Mouse (Mus musculus) stomach, postnatal 0 days (tissue): ENCODE measurements around the gene Wdr92. TPM values are rescaled to one million over a fixed set of nuclear protein-coding genes. Genes with fewer than 3 reads are reported as not detected.

Experiments
- ATAC-seq: fragments of 200-750 bp; cut with Nextera tagmentation; 2 replicates; pipeline ENCODE4 v1.8.0; 2017; ENCODE audit not compliant: low FRiP score, low TSS enrichment
- DNase-seq: peaks from one replicate; pipeline ENCODE4 v3.0.0-alpha.2; 2016; ENCODE audit warnings: low spot score
- H3K27ac ChIP-seq: fragments of 300-500 bp; sonication (generic); replicated peaks from 2 replicates; pipeline ENCODE4 v1.5.1; 2014; ENCODE audit warnings: mild to moderate bottlenecking, control low read depth
- H3K27me3 ChIP-seq: fragments of 300-500 bp; sonication (generic); 2 replicates; pipeline ENCODE4 v1.6.1; 2014; ENCODE audit warnings: low read length; ENCODE audit not compliant: control insufficient read depth, insufficient read depth
- H3K36me3 ChIP-seq: fragments of 300-500 bp; sonication (generic); 2 replicates; pipeline ENCODE4 v1.6.1; 2014; ENCODE audit warnings: low read length, mixed read lengths; ENCODE audit not compliant: control insufficient read depth, insufficient read depth
- H3K4me1 ChIP-seq: fragments of 300-500 bp; sonication (generic); replicated peaks from 2 replicates; pipeline ENCODE4 v1.6.1; 2014; ENCODE audit warnings: antibody characterized with exemption; ENCODE audit not compliant: control insufficient read depth, insufficient read depth
- H3K4me2 ChIP-seq: fragments of 300-500 bp; sonication (generic); replicated peaks from 2 replicates; pipeline ENCODE4 v1.6.1; 2014; ENCODE audit warnings: low read depth, mild to moderate bottlenecking, control low read depth, moderate library complexity
- H3K4me3 ChIP-seq: fragments of 300-500 bp; sonication (generic); 2 replicates; pipeline ENCODE4 v1.5.1; 2014; ENCODE audit warnings: low read depth, low read length, control low read depth
- H3K9ac ChIP-seq: fragments of 300-500 bp; sonication (generic); 2 replicates; pipeline ENCODE4 v1.6.1; 2014; ENCODE audit warnings: mild to moderate bottlenecking, low read length, control low read depth, mixed read lengths
- H3K9me3 ChIP-seq: fragments of 300-500 bp; sonication (generic); 2 replicates; pipeline ENCODE4 v1.6.1; 2016; ENCODE audit warnings: low read length; ENCODE audit not compliant: control insufficient read depth
- CTCF ChIP-seq: IDR thresholded peaks from 2 replicates; pipeline ENCODE4 v1.5.1; 2016; ENCODE audit warnings: antibody characterized with exemption, low read depth, mild to moderate bottlenecking, moderate library complexity
- EP300 ChIP-seq: optimal IDR thresholded peaks from 2 replicates; pipeline ENCODE3; 2016; ENCODE audit warnings: antibody characterized with exemption
- WGBS: fragments of 180-500 bp; shearing (Covaris S2); extraction: QIAGEN DNeasy Blood & Tissue Kit; methylation state at CpG from one replicate; pipeline ENCODE4 v1.1.7; 2014; 5-methylcytosine and 5-hydroxymethylcytosine counted together
- polyA plus RNA-seq: library from polyadenylated mRNA; unstranded; fragments of >200 nt; fragmentation: Nextera tagmentation; extraction: Ambion mirVana; gene quantifications from 2 replicates; pipeline ENCODE4 v1.2.1, GENCODE M21; 2015

The Wdr92 gene
- polyA plus RNA-seq, 1 experiment from 2014 or later = 16.6 TPM

- ATAC-seq (peak; percentile 55), DNase-seq (peak; percentile 60)
- under 1% methylated on average over 12 of the region's 12 CpGs for WGBS
- Histone ChIP-seq H3K27me3 (no peaks in the 10 kb centered on the region), H3K4me3 (peak overlapping the region; percentile 100), H3K4me2 (peak overlapping the region; percentile 75), H3K9me3 (no peaks in the 10 kb centered on the region), H3K36me3 (no peaks in the 10 kb centered on the region), H3K4me1 (peaks cover 3% of the 10 kb centered on the region; the same call in 1 of the 2 replicates), H3K27ac (peak overlapping the region; percentile 98), H3K9ac (peak overlapping the region; percentile 99)
- TF ChIP-seq CTCF (peak; percentile 79), EP300 (no peak)
Measured at GRCm38 (mm10) chr11:17160242-17160641, 21.7 kb upstream of the Wdr92 start.

- H3K27me3 ChIP-seq = no peaks in the 10 kb centered on the region
- H3K36me3 ChIP-seq = no peaks in the 10 kb centered on the region
- H3K9ac ChIP-seq = no peak overlapping the region
- ATAC-seq (no peak), DNase-seq (no peak)
- WGBS = 62% methylated on average over 1 of the region's 1 CpGs
- no peak for TF ChIP-seq CTCF
- TF ChIP-seq EP300 = no peak
- no peak overlapping the region for H3K4me2 ChIP-seq
- no peak overlapping the region for H3K4me3 ChIP-seq
- H3K9me3 ChIP-seq = no peaks in the 10 kb centered on the region
- peaks cover 3% of the 10 kb centered on the region; the same call in 1 of the 2 replicates for H3K4me1 ChIP-seq
- no peak overlapping the region for H3K27ac ChIP-seq
Measured at GRCm38 (mm10) chr11:17163956-17164355, 18.0 kb upstream of the Wdr92 start.

GRCm38 (mm10) chr11:17166627-17167026 lies 15.3 kb upstream of the Wdr92 start:
- 80% methylated on average over 7 of the region's 7 CpGs for WGBS
- DNase-seq (no peak), ATAC-seq (no peak)
- Histone ChIP-seq H3K4me2 (no peak overlapping the region), H3K36me3 (no peaks in the 10 kb centered on the region), H3K27me3 (no peaks in the 10 kb centered on the region), H3K9ac (no peak overlapping the region), H3K27ac (no peak overlapping the region), H3K4me3 (no peak overlapping the region), H3K4me1 (0 out of 2 replicates have a peak, but pooled peaks cover 8% of the 10 kb centered on the region), H3K9me3 (no peaks in the 10 kb centered on the region)
- no peak for TF ChIP-seq EP300
- TF ChIP-seq CTCF = no peak

DNA sequence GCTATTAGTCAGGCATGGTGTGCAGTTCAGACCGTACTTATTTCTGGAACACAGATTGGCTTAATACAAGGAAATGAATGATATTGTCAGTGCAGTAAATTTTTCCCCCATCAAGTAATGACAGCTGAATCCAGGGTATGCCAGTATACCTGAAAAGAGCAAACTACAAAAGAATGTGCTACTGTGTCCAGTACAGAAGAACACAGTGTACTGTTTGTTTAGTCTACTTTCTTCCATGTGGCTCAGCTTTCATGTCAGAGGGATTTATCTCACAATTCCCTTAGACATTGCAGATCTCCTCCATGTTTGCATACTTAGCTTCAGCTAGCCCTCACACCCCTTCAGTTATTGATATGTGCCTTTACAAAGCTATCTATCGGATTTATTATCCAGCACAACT lies 12.6 kb upstream of the Wdr92 start:
- Histone ChIP-seq H3K27ac (no peak overlapping the region; the same call in 1 of the 2 replicates), H3K4me3 (no peak overlapping the region), H3K9ac (no peak overlapping the region), H3K9me3 (no peaks in the 10 kb centered on the region), H3K36me3 (no peaks in the 10 kb centered on the region), H3K4me1 (0 out of 2 replicates have a peak, but pooled peaks cover 5% of the 10 kb centered on the region), H3K27me3 (no peaks in the 10 kb centered on the region), H3K4me2 (no peak overlapping the region)
- 39% methylated on average over 2 of the region's 2 CpGs for WGBS
- ATAC-seq (0 out of 2 replicates have a peak, but pooled peaks have one; percentile 24), DNase-seq (no peak)
- TF ChIP-seq CTCF (no peak), EP300 (no peak)

DNA sequence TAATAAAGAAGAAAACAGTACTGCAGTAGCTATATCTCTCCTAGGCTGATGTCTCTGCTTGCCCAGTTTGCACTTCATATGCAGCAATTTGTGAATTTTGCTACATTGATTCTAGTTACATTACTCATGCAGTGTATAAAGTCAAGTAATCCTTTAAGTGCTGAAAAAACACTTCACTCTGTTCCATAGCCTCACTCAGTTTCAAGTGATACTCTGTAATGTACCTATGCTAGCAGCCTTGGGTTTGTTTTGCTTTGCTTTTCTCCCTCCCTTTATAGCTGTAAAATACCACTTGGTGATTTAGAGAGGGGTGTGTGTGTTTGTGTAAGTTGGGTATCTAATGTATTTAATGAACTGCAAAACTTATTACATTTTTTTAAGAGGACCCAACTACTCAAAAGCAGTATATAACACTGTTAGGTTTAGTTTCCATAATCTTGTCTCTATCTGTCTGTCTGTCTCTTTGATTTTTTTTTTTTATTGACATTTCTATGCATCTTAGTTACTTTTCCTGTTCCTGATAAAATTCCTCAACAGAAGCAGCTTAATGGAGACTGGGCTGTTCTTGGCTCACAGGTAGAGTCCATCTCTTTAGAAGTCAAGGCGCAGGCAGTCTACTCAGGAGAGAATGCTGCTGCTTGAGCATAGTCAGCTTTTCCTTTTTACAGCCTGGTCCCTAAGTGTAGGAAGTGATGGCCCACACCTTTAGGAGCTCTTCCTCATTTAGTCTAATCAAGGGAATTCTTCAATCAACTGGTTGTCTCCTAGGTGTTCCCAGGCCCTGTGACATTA lies 10.8 kb upstream of the Wdr92 start:
- peak overlapping the region; percentile 45; the same call in 1 of the 2 replicates for H3K27ac ChIP-seq
- H3K4me1 ChIP-seq = 0 out of 2 replicates have a peak, but pooled peaks cover 5% of the 10 kb centered on the region
- H3K4me2 ChIP-seq = no peak overlapping the region
- H3K4me3 ChIP-seq = no peak overlapping the region
- TF ChIP-seq EP300 (no peak), CTCF (no peak)
- 81% methylated on average over 1 of the region's 1 CpGs for WGBS
- H3K27me3 ChIP-seq = no peaks in the 10 kb centered on the region
- no peaks in the 10 kb centered on the region for H3K9me3 ChIP-seq
- ATAC-seq = no peak
- no peak for DNase-seq
- no peak overlapping the region for H3K9ac ChIP-seq
- H3K36me3 ChIP-seq = no peaks in the 10 kb centered on the region

GRCm38 (mm10) chr11:17172300-17172699 lies 9.6 kb upstream of the Wdr92 start:
- 87% methylated on average over 4 of the region's 4 CpGs for WGBS
- Histone ChIP-seq H3K9ac (no peak overlapping the region), H3K27ac (no peak overlapping the region), H3K9me3 (no peaks in the 10 kb centered on the region), H3K4me2 (no peak overlapping the region), H3K36me3 (no peaks in the 10 kb centered on the region), H3K4me1 (0 out of 2 replicates have a peak, but pooled peaks cover 5% of the 10 kb centered on the region), H3K4me3 (no peak overlapping the region), H3K27me3 (no peaks in the 10 kb centered on the region)
- ATAC-seq (no peak), DNase-seq (no peak)
- TF ChIP-seq EP300 = no peak
